Mouse (Mus musculus): ENCODE results near the gene Phgr1. TPM values are rescaled to one million over a fixed set of nuclear protein-coding genes. Genes with fewer than 3 reads are reported as not detected.
A peak's percentile ranks its signal among the peaks of the same experiment; 100 is the strongest.

Gene Phgr1
- polyA plus RNA-seq, 1 experiment from 2014 or later: not detected

DNA sequence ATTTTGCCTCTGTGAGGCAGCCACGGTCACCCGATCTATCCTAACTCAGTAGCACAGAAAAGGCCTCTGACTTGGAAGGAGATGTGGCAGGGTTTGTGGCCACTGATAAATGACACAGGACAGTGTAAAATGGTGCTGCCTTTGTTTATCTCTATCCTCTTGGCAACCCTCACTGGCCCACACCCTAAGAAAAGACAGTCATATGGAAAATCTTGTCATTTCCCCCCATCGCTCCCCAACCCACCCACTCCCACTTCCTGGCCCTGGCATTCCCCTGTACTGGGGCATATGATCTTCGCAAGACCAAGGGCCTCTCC, 19.8 kb upstream of the Phgr1 start:
- H3K27me3 ChIP-seq (replicated peaks): peaks cover 9% of the 10 kb centered on the region; the same call in 1 of the 2 replicates
- 21% methylated on average over 4 of the region's 4 CpGs for WGBS (ENCODE audit: insufficient replicate concordance)

DNA sequence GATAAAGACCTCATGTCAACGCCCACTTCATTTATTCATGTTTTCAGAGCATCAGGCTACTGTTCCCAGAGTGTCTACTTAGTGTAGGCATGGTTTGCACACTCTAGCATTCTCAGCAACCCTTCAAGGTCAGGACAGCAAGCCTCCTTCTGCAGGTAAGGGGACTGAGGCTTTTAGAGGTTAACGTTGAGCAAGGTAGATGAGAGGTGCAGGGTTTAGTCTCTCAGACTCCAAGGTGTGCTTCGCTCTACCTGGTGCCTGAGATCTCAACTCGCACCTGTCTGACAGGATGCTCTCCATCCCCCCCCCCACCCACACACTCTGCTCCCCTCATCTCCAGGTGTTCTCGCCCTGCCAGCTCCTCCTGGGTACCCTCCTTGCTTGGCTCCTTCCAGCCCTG, 18.4 kb upstream of the Phgr1 start:
- Histone ChIP-seq H3K9ac (no peak overlapping the region), H3K4me1 (peaks cover 46% of the 10 kb centered on the region), H3K27ac (no peak overlapping the region), H3K36me3 (peaks cover 22% of the 10 kb centered on the region), H3K9me3 (replicated peaks) (no peaks in the 10 kb centered on the region), H3K4me3 (no peak overlapping the region), H3K4me2 (no peak overlapping the region), H3K27me3 (replicated peaks) (peaks cover 21% of the 10 kb centered on the region)
- WGBS (ENCODE audit: insufficient replicate concordance): 77% methylated on average over 5 of the region's 5 CpGs
- ATAC-seq: no peak

More for the DNA sequence above, 19.8 kb upstream of the Phgr1 start:
- Histone ChIP-seq H3K4me1 (peaks cover 59% of the 10 kb centered on the region), H3K9ac (peak overlapping the region; percentile 56; the same call in 1 of the 2 replicates), H3K27ac (peak overlapping the region; percentile 88), H3K9me3 (replicated peaks) (no peaks in the 10 kb centered on the region), H3K4me2 (peak overlapping the region; percentile 53), H3K36me3 (peaks cover 33% of the 10 kb centered on the region), H3K4me3 (no peak overlapping the region)
- peak; percentile 87 for ATAC-seq

DNA sequence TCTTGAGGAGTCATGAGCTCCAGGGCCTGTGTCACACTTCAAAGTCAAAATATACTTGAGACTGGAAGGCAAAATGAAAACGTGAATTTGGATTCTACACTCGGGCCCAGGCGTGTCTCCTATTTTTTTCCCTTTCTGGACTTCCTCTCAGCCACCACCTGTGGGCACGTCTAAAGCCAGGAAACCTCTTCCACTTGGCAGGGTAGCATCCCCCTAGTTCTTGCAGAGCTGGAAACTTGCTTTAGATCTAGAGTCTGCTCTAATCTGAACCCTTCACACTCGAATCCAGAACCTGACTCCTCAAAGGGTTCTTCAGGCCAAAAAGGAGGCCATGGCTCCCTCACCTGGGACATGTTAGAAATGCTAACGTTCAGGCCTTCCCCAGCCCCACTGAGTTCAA, 17.2 kb upstream of the Phgr1 start:
- Histone ChIP-seq H3K9ac (no peak overlapping the region), H3K27me3 (replicated peaks) (peaks cover 31% of the 10 kb centered on the region), H3K9me3 (replicated peaks) (no peaks in the 10 kb centered on the region), H3K4me1 (peaks cover 44% of the 10 kb centered on the region), H3K4me3 (no peak overlapping the region), H3K36me3 (peaks cover 10% of the 10 kb centered on the region), H3K4me2 (no peak overlapping the region), H3K27ac (no peak overlapping the region)
- no peak for ATAC-seq
- WGBS (ENCODE audit: insufficient replicate concordance): 68% methylated on average over 6 of the region's 6 CpGs

DNA sequence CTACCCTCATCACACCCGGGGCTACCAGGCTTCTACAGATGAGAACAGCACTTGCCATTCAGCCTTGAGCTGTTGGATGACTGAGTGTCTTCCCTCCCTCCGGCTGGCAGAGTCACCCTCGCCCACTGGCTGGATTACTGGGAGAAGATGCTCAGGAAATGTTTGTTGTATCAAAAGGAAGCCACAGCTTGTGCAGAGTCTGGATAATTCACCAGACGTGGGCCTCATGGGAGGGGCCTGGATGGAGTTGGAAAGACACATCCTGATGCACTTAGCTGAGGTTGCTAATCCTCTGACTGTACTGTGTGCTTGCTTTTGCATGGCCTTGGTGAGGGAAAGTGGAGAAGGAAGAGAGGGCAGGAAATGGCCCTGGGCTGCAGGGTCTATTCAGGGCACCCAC, 16.5 kb upstream of the Phgr1 start:
- Histone ChIP-seq H3K4me3 (no peak overlapping the region), H3K9me3 (replicated peaks) (no peaks in the 10 kb centered on the region), H3K36me3 (0 out of 2 replicates have a peak, but pooled peaks cover 4% of the 10 kb centered on the region), H3K4me1 (peaks cover 40% of the 10 kb centered on the region), H3K4me2 (no peak overlapping the region), H3K9ac (no peak overlapping the region), H3K27ac (no peak overlapping the region), H3K27me3 (replicated peaks) (peaks cover 35% of the 10 kb centered on the region)
- WGBS (ENCODE audit: insufficient replicate concordance): 42% methylated on average over 4 of the region's 4 CpGs
- no peak for ATAC-seq

DNA sequence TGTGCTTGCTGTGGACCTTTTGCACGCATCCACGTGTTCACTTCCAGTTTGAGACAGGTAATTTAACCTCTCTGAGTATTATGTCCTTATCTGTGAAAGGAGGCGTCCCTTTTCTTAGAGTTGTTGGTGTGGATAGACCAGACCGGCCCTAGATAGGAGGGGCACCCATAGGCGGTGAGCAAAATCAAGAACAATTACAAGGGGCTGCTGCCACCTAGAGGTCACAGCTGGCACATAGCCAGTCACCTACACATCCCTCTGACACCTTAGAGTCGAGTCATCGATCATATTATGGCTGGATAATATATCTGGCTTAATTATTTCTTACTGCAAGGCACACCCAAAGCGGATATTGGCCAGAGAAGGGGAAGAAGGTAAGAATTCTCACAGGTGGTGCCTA, 12.7 kb upstream of the Phgr1 start:
- Histone ChIP-seq H3K4me3 (no peak overlapping the region), H3K27ac (no peak overlapping the region), H3K36me3 (no peaks in the 10 kb centered on the region), H3K4me2 (peak overlapping the region; percentile 19; the same call in 1 of the 2 replicates), H3K9ac (no peak overlapping the region), H3K9me3 (replicated peaks) (no peaks in the 10 kb centered on the region), H3K27me3 (replicated peaks) (peaks cover 44% of the 10 kb centered on the region), H3K4me1 (peaks cover 46% of the 10 kb centered on the region)
- ATAC-seq: peak; percentile 64; the same call in 1 of the 2 replicates
- 6% methylated on average over 8 of the region's 8 CpGs for WGBS (ENCODE audit: insufficient replicate concordance)

DNA sequence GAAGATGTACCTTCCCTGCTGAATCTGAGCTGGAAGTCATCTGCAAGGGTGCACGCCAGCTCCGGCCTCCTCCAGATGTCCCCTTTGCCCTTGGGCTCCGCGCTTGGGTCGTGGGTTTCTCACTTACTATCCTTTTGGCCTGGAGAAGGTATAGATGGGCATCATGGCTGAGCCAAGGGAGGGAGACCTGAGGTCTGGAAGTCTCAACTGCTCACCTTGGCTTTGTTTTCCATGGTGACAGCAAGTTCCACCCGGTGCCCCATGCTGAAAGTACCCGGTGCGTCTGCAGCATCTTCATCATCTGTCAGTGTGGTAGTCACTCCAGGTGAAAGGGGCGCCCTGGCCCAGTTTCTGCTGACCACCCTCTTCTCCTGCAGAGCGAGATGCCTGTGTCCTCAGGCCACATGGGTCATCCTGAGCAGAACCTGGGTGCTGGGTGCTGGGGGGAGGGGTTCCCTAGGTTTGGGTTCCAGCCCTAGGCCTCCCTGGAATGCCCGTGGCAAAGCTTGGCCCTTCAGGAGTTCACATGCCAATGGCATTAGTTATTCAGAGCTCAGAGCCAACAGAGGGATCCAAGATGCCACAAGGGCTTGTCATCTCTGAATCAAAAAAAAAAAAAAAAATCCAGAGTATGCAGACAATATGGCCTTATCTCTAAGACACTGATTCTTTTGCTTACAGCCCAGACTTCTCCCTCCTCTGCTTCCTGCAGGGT, 12.1 kb upstream of the Phgr1 start:
- Histone ChIP-seq H3K27me3 (replicated peaks) (peaks cover 44% of the 10 kb centered on the region), H3K9ac (no peak overlapping the region), H3K27ac (no peak overlapping the region), H3K4me1 (peaks cover 46% of the 10 kb centered on the region), H3K4me2 (no peak overlapping the region), H3K4me3 (no peak overlapping the region), H3K9me3 (replicated peaks) (no peaks in the 10 kb centered on the region), H3K36me3 (no peaks in the 10 kb centered on the region)
- no peak for ATAC-seq
- WGBS (ENCODE audit: insufficient replicate concordance): 71% methylated on average over 11 of the region's 11 CpGs

DNA sequence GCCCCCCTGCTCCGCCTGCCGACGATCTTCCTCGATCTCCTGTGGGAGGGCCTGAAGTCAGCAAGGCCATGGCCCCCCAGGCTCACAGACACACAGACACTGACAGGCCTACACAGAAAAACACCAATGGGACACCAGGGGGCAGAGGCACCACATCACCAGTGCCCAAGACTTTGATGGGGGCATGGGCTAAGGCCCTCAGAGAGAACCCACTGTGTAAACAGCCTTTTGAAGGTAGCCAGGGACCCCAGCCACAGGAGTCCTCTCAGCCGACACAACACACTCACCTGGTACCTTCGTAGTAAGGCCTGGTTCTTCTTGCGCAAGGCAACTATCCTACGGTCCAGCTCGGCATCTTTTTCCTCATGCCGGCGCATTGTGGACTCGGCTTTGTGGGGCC, 11.2 kb upstream of the Phgr1 start:
- 85% methylated on average over 12 of the region's 12 CpGs for WGBS (ENCODE audit: insufficient replicate concordance)
- Histone ChIP-seq H3K36me3 (no peaks in the 10 kb centered on the region), H3K4me3 (no peak overlapping the region), H3K4me2 (peak overlapping the region; percentile 68; the same call in 1 of the 2 replicates), H3K9me3 (replicated peaks) (no peaks in the 10 kb centered on the region), H3K27me3 (replicated peaks) (peaks cover 44% of the 10 kb centered on the region), H3K4me1 (peaks cover 46% of the 10 kb centered on the region), H3K9ac (no peak overlapping the region), H3K27ac (no peak overlapping the region)
- ATAC-seq: no peak

DNA sequence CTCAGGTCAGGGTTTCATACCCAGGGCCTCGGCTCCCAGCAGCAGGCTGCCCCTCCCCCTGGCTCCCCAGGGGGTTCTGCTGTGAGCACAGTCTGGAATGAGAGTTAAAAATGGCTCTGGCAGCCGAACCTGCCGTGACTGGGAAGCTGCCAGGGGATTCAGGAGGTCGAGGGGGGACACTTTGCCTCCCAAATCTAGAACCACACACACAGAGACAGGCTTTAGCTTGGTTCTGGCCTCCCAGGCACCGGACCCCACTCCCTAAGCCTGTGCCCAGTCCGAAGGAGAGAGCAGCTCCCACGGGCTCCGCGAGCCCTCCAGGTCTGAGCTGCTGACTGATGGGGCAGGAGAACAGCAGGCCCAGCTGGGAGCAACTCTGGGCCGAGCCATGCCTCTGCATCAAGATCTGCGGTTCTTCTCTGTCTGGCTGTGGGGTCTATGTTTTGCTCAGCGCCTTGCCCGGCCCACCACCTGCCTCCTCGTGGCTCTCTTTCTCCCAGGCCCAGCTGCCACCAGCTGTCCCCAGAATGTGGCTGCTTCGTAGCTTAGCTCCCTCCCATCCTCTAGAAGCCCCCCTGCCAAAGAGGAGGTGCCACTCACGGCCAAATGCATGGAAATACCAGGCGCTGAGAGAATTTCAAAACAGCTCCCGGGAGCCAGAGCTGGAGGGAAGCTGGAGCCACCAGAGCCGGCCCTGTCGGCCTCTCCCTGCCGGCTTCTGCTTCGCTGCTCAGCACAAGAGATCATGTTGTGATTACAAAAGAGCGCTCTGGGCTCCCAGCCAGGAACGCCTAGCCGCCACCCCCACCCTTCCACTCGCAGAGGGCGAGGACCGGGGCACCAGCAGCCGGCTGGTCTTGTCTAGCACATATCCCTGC, 10.4 kb upstream of the Phgr1 start, which contains the start of gene Ccdc9b:
TSS of gene Ccdc9b (minus strand) at position 756 of the 878 bp plus-strand sequence.
- peak within 1 kb of the TSS; percentile 73 for H3K27ac ChIP-seq
- H3K4me3 ChIP-seq: peak within 1 kb of the TSS; percentile 24
- H3K9ac ChIP-seq: peak within 1 kb of the TSS; percentile 56
- peaks cover 37% of the 10 kb centered on the region for H3K27me3 ChIP-seq (replicated peaks)
- WGBS (ENCODE audit: insufficient replicate concordance): 25% methylated on average over 29 of the region's 29 CpGs
- peak within 1 kb of the TSS; percentile 68 for H3K4me2 ChIP-seq
- ATAC-seq: peak; percentile 77
- H3K36me3 ChIP-seq: no peaks in the 10 kb centered on the region
- H3K9me3 ChIP-seq (replicated peaks): no peaks in the 10 kb centered on the region
- peaks cover 51% of the 10 kb centered on the region for H3K4me1 ChIP-seq

DNA sequence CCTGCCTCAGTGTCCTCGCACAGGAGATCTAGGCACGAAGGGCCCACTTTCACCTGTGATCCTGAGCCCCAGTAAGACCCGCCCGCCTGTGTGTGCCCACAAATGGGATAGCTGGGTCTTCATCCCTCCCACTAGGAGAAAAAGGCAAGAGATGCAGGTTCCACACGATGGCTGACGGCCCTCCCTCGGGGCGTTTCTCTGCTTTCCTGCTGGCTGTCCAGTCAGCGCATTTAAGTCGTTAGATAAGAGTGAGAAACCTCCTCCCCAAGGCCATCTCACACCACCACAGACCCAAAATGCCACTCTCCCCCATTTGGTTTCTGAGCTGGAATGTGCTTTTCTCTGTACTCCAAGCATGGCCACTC, 9.8 kb upstream of the Phgr1 start:
- no peaks in the 10 kb centered on the region for H3K9me3 ChIP-seq (replicated peaks)
- peak overlapping the region; percentile 73 for H3K27ac ChIP-seq
- peak overlapping the region; percentile 68 for H3K4me2 ChIP-seq
- H3K4me1 ChIP-seq: peaks cover 53% of the 10 kb centered on the region
- peak; percentile 45 for ATAC-seq
- peak overlapping the region; percentile 56; the same call in 1 of the 2 replicates for H3K9ac ChIP-seq
- H3K27me3 ChIP-seq (replicated peaks): peaks cover 40% of the 10 kb centered on the region
- 11% methylated on average over 10 of the region's 10 CpGs for WGBS (ENCODE audit: insufficient replicate concordance)
- H3K36me3 ChIP-seq: no peaks in the 10 kb centered on the region
- H3K4me3 ChIP-seq: peak overlapping the region; percentile 24; the same call in 1 of the 2 replicates

DNA sequence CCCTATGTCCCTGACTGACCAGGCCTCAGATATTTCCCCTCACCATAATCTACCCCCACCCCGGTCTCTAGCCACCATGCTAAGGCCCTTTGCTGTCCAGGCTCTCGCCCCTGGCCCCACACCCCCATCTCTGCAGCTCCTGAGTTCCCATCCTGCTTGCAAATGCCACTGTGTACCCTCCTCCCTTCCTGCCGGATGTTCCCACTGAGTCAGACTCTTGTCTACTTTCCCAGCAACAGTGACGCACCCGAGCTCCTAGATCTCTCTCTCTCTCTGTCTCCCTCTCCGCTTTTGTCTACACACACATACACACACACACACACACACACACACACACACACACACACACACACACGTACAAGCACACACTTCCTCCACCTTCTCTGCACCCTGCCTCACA, 9.1 kb upstream of the Phgr1 start:
- Histone ChIP-seq H3K9ac (no peak overlapping the region), H3K27me3 (replicated peaks) (peaks cover 34% of the 10 kb centered on the region), H3K4me3 (no peak overlapping the region), H3K4me1 (peaks cover 53% of the 10 kb centered on the region), H3K27ac (peak overlapping the region; percentile 73), H3K36me3 (no peaks in the 10 kb centered on the region), H3K4me2 (no peak overlapping the region), H3K9me3 (replicated peaks) (no peaks in the 10 kb centered on the region)
- ATAC-seq: no peak
- 57% methylated on average over 7 of the region's 7 CpGs for WGBS (ENCODE audit: insufficient replicate concordance)

DNA sequence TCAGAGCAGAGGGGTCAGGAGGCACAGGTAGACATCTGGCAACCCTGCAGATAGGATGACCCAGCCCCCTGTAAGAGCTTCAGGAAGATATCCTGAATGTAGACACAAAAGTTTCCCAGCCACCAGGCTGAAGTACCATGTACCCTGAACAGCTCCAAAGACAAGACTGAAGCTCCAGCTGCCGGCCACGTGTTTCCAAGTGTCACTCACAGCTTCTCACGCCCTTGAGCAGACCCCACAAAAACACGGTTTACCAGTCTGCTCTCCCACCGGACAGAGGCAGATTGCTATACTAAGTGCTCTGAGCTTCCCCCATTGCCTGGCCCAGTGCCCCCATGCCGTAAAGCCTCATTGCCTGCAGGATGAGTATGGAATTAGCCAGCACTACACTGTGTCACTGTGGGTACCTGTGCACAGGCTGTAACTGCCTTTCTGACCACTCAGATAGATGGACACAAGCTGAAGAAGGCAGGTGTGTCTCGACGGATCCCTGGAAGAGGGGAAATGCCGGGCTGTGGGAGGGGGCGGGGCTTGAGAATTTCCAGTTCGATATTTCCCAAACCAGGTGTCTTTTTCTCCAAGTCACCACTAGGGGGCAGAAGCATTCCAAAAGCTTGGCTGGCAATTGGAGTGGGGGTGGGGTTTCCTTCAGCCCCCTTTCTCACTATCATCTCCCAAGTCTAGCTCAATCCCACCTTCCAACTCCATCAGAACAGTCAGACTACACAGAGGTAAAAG, 8.3 kb upstream of the Phgr1 start:
- no peak overlapping the region for H3K4me3 ChIP-seq
- H3K9me3 ChIP-seq (replicated peaks): no peaks in the 10 kb centered on the region
- H3K36me3 ChIP-seq: no peaks in the 10 kb centered on the region
- peaks cover 27% of the 10 kb centered on the region for H3K27me3 ChIP-seq (replicated peaks)
- peak overlapping the region; percentile 34 for H3K4me2 ChIP-seq
- H3K27ac ChIP-seq: peak overlapping the region; percentile 33; the same call in 1 of the 2 replicates
- H3K9ac ChIP-seq: no peak overlapping the region
- peaks cover 50% of the 10 kb centered on the region for H3K4me1 ChIP-seq
- WGBS (ENCODE audit: insufficient replicate concordance): 21% methylated on average over 11 of the region's 11 CpGs
- no peak for ATAC-seq

All from liver, embryonic 12.5 days (tissue).